Mouse (Mus musculus): ENCODE data around the gene Dpyd. TPM values are rescaled to one million over a fixed set of nuclear protein-coding genes. Genes with fewer than 3 reads are reported as not detected.
A peak's percentile ranks its signal among the peaks of the same experiment; 100 is the strongest.

Dpyd gene
- polyA plus RNA-seq, 1 experiment from 2014 or later = 3.6 TPM

DNA sequence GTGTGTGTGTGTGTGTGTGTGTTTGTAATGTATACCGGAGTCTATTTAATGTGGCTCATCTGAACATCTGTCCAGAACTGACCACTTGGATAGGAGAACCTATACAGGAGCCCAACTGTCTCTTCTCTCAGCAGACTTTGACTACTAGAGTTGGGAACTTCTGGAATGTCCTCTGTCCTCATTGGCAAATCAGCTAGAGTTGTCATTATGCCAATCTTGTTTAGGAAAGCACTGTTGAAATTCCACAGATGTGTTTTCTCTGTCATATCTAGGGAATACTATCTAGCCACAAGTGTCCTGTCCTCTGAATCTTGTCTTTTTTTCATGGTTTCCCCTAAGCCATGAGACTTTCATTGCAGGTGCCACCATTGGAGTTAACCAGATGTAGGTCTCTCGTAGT, 718.7 kb downstream of the Dpyd start:
- Histone ChIP-seq H3K4me1 (replicated peaks; ENCODE audit: control insufficient read depth, insufficient read depth, low read length) (no peaks in the 10 kb centered on the region), H3K9me3 (ENCODE audit: control insufficient read depth, low read length) (no peaks in the 10 kb centered on the region), H3K4me2 (replicated peaks; ENCODE audit: low read depth, low read length) (no peak overlapping the region), H3K27ac (ENCODE audit: low read depth, low read length) (no peak overlapping the region), H3K9ac (ENCODE audit: low read depth, low read length) (no peak overlapping the region), H3K36me3 (ENCODE audit: control insufficient read depth, insufficient read depth, low read length) (no peaks in the 10 kb centered on the region), H3K4me3 (ENCODE audit: low read depth, low read length) (no peak overlapping the region), H3K27me3 (ENCODE audit: control insufficient read depth, insufficient read depth, low read length) (no peaks in the 10 kb centered on the region)
- ATAC-seq (ENCODE audit: low FRiP score) = no peak
- WGBS = 88% methylated on average over 2 of the region's 2 CpGs
- no peak for DNase-seq (ENCODE audit: low spot score)

DNA sequence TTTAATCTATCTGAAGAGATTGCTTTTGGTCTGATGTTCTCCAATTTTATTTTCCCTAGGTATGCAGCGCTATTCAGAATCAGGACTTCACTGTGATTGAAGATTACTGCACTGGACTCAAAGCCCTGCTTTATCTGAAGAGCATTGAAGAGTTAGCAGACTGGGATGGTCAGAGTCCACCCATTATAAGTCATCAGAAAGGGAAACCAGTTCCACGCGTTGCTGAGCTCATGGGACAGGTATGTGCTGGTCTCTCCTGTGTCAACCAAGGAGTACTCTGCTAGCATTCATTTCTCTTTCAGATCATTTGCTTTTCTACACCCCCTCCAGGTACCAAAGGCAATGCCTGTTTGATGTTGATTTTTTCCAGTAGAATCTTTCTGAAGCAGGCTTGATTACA, 752.8 kb downstream of the Dpyd start:
- ATAC-seq (ENCODE audit: low FRiP score) (no peak), DNase-seq (ENCODE audit: low spot score) (no peak)
- Histone ChIP-seq H3K27ac (ENCODE audit: low read depth, low read length) (no peak overlapping the region), H3K4me3 (ENCODE audit: low read depth, low read length) (no peak overlapping the region), H3K27me3 (ENCODE audit: control insufficient read depth, insufficient read depth, low read length) (no peaks in the 10 kb centered on the region), H3K9ac (ENCODE audit: low read depth, low read length) (no peak overlapping the region), H3K9me3 (ENCODE audit: control insufficient read depth, low read length) (no peaks in the 10 kb centered on the region), H3K4me2 (replicated peaks; ENCODE audit: low read depth, low read length) (no peak overlapping the region), H3K36me3 (ENCODE audit: control insufficient read depth, insufficient read depth, low read length) (no peaks in the 10 kb centered on the region), H3K4me1 (replicated peaks; ENCODE audit: control insufficient read depth, insufficient read depth, low read length) (no peaks in the 10 kb centered on the region)
- 88% methylated on average over 3 of the region's 3 CpGs for WGBS

DNA sequence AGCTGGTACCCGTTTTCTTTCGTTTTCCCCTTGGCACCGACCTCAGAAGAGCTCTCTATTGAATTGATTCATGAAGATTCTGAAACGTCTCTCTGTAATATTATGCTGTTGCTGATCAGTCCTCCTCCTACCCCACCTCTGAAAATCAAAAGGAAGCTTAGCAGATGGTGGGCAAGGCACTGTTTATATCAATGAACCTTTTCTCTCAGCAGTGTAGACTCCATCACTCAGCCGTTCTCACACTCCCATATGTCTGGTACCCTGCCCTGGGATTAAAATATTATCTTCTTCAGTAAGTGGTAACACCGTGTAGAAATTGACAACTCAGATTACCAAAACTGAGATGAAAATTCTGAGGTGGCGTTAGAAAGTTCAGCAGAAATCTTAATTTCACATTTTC, 767.1 kb downstream of the Dpyd start:
- no peaks in the 10 kb centered on the region; the same call in 1 of the 2 replicates for H3K4me1 ChIP-seq (replicated peaks; ENCODE audit: control insufficient read depth, insufficient read depth, low read length)
- no peak for DNase-seq (ENCODE audit: low spot score)
- H3K9me3 ChIP-seq (ENCODE audit: control insufficient read depth, low read length) = no peaks in the 10 kb centered on the region
- H3K36me3 ChIP-seq (ENCODE audit: control insufficient read depth, insufficient read depth, low read length) = no peaks in the 10 kb centered on the region
- H3K27ac ChIP-seq (ENCODE audit: low read depth, low read length) = no peak overlapping the region
- ATAC-seq (ENCODE audit: low FRiP score) = no peak
- H3K9ac ChIP-seq (ENCODE audit: low read depth, low read length) = no peak overlapping the region
- no peaks in the 10 kb centered on the region for H3K27me3 ChIP-seq (ENCODE audit: control insufficient read depth, insufficient read depth, low read length)
- H3K4me2 ChIP-seq (replicated peaks; ENCODE audit: low read depth, low read length) = no peak overlapping the region
- WGBS = 78% methylated on average over 7 of the region's 7 CpGs
- no peak overlapping the region for H3K4me3 ChIP-seq (ENCODE audit: low read depth, low read length)

DNA sequence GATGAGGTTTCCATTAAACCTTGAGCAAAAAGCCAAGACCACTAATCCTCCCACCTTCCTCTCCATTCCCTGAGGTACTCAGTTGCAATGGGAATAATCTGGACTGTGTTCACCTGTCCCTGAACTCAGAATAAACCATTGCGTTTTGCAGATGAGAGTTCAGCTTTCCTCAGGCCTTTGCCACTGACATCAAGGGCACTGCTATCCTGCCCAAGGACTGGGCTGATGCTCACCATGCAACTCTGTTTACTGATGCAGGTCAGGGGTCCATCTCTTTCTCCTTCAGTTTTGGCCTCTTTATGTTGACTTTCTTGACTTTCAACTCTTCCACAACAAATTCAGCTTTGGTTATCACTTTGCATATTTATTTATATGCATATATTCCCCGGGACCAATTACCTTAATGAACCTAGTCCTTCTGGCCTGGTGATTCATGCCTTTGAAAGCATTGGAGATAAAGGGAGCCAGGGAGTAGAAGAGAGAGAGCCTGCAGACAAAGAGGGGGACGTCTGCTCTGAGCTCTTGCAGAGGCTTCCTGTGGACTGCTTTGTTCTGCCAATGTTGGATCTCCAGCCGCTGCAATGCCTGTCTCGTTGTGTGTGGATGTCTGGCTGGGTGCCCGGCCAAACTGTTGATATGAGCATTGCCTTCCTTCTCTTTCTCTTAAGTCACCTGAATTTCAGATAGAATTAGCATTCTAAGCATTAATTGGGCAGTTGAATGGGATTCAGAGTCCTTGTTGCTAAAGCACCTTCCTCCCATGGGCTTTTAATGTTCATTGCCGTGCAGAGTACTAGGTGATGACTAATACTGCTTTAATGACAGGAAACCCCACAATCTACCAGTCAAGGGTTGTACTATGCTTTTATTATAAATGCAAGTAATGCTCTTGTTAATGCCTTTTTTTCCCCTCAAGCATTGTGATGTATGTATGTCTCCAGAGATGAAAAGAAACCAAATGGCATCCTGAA, 771.7 kb downstream of the Dpyd start:
- WGBS = 29% methylated on average over 7 of the region's 7 CpGs
- H3K27ac ChIP-seq (ENCODE audit: low read depth, low read length) = no peak overlapping the region
- no peak overlapping the region for H3K4me2 ChIP-seq (replicated peaks; ENCODE audit: low read depth, low read length)
- no peak overlapping the region for H3K4me3 ChIP-seq (ENCODE audit: low read depth, low read length)
- H3K9ac ChIP-seq (ENCODE audit: low read depth, low read length) = no peak overlapping the region
- H3K27me3 ChIP-seq (ENCODE audit: control insufficient read depth, insufficient read depth, low read length) = no peaks in the 10 kb centered on the region
- no peaks in the 10 kb centered on the region for H3K36me3 ChIP-seq (ENCODE audit: control insufficient read depth, insufficient read depth, low read length)
- ATAC-seq (ENCODE audit: low FRiP score) (no peak), DNase-seq (ENCODE audit: low spot score) (no peak)
- H3K4me1 ChIP-seq (replicated peaks; ENCODE audit: control insufficient read depth, insufficient read depth, low read length) = no peaks in the 10 kb centered on the region; the same call in 1 of the 2 replicates
- no peaks in the 10 kb centered on the region for H3K9me3 ChIP-seq (ENCODE audit: control insufficient read depth, low read length)

DNA sequence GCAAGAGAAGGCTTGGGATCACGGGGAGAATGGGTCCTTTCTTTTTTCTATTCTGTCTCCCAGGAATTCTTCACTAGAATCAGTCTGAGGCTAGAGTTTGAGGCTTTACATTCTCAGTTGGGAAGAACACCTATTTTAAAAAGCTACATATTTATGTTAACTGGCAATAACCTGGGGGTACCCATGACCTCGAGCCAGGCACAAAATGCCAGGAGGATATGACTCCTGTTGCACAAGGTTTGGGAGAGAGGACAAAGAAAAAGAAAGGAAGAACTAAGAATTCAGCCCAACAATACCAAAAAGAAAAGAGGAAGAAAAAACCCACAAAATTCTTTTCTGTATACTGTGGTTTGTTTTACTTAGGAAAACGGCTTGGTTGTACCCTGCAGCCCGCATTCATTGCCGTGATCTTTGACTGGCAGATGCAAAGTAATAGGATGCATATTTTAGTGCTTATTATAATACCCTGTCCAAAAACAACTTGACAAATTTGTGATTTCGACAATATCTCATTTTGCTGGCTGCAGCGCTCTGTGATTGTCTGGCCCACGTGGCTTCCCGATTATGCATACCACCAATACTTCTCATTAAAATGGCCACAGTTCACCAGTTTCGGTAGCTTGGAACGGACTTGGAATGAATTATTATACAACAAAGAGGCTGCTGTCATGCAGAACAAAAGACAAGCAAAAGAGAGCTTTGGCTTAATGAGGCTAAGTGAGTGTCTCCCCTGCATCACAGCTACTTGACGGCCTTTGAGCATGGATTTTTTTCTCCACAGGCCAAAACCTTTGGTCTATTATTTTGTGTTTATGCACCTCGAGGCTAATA, 799.8 kb downstream of the Dpyd start:
- 52% methylated on average over 13 of the region's 13 CpGs for WGBS
- no peak overlapping the region for H3K4me2 ChIP-seq (replicated peaks; ENCODE audit: low read depth, low read length)
- no peaks in the 10 kb centered on the region for H3K27me3 ChIP-seq (ENCODE audit: control insufficient read depth, insufficient read depth, low read length)
- no peak overlapping the region for H3K4me3 ChIP-seq (ENCODE audit: low read depth, low read length)
- DNase-seq (ENCODE audit: low spot score) (peak; percentile 58), ATAC-seq (ENCODE audit: low FRiP score) (peak; percentile 93)
- no peak overlapping the region for H3K9ac ChIP-seq (ENCODE audit: low read depth, low read length)
- H3K36me3 ChIP-seq (ENCODE audit: control insufficient read depth, insufficient read depth, low read length) = no peaks in the 10 kb centered on the region
- H3K4me1 ChIP-seq (replicated peaks; ENCODE audit: control insufficient read depth, insufficient read depth, low read length) = no peaks in the 10 kb centered on the region
- H3K9me3 ChIP-seq (ENCODE audit: control insufficient read depth, low read length) = no peaks in the 10 kb centered on the region
- H3K27ac ChIP-seq (ENCODE audit: low read depth, low read length) = 0 out of 2 replicates have a peak overlapping the region, but pooled peaks have one; percentile 33

DNA sequence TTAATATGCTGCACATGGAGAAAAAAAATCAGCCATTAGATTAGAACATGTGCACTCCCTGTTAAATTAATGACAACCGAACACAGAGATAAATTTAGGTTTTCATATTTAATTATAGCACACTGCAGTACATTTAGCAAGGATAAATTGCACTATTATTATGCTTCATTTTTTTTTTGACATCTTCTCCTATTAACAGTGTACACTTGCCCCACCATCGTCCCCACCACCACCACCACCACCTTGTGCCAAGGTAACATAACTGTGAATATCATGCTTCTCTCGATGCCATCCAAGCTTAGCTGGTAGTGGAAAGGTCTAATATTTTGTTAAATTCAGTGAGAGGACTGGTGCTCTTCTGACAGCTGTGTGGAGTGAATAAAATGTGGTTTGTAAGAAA, 800.5 kb downstream of the Dpyd start:
- no peak overlapping the region for H3K4me2 ChIP-seq (replicated peaks; ENCODE audit: low read depth, low read length)
- no peaks in the 10 kb centered on the region for H3K9me3 ChIP-seq (ENCODE audit: control insufficient read depth, low read length)
- H3K9ac ChIP-seq (ENCODE audit: low read depth, low read length) = no peak overlapping the region
- no peaks in the 10 kb centered on the region for H3K27me3 ChIP-seq (ENCODE audit: control insufficient read depth, insufficient read depth, low read length)
- ATAC-seq (ENCODE audit: low FRiP score) (peak; percentile 56), DNase-seq (ENCODE audit: low spot score) (no peak)
- no peak overlapping the region for H3K27ac ChIP-seq (ENCODE audit: low read depth, low read length)
- H3K4me1 ChIP-seq (replicated peaks; ENCODE audit: control insufficient read depth, insufficient read depth, low read length) = no peaks in the 10 kb centered on the region
- 78% methylated on average over 3 of the region's 3 CpGs for WGBS
- H3K4me3 ChIP-seq (ENCODE audit: low read depth, low read length) = no peak overlapping the region
- no peaks in the 10 kb centered on the region for H3K36me3 ChIP-seq (ENCODE audit: control insufficient read depth, insufficient read depth, low read length)

DNA sequence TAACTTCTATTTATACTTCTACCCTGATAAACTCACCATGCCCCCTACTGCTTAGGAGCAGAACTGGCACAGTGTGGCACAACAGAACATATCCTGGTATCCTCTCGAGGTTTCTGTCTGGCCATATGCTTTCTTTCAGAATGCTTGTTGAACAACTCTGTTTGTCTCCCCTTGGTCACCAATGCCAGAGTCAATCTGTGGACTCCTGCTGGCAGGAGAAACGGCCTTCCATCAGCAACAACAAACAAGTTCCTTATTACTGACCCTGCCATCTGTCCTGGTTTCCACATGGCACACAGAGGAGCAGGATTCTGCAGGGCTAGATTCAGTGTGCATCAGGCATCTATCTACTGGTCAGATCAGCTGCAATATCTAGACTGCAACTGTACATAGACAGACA, 807.0 kb downstream of the Dpyd start:
- Histone ChIP-seq H3K27ac (ENCODE audit: low read depth, low read length) (no peak overlapping the region), H3K9ac (ENCODE audit: low read depth, low read length) (no peak overlapping the region), H3K4me1 (replicated peaks; ENCODE audit: control insufficient read depth, insufficient read depth, low read length) (no peaks in the 10 kb centered on the region), H3K27me3 (ENCODE audit: control insufficient read depth, insufficient read depth, low read length) (no peaks in the 10 kb centered on the region), H3K36me3 (ENCODE audit: control insufficient read depth, insufficient read depth, low read length) (no peaks in the 10 kb centered on the region), H3K4me3 (ENCODE audit: low read depth, low read length) (no peak overlapping the region), H3K9me3 (ENCODE audit: control insufficient read depth, low read length) (no peaks in the 10 kb centered on the region), H3K4me2 (replicated peaks; ENCODE audit: low read depth, low read length) (no peak overlapping the region)
- DNase-seq (ENCODE audit: low spot score) (no peak), ATAC-seq (ENCODE audit: low FRiP score) (no peak)
- 54% methylated on average over 2 of the region's 2 CpGs for WGBS

DNA sequence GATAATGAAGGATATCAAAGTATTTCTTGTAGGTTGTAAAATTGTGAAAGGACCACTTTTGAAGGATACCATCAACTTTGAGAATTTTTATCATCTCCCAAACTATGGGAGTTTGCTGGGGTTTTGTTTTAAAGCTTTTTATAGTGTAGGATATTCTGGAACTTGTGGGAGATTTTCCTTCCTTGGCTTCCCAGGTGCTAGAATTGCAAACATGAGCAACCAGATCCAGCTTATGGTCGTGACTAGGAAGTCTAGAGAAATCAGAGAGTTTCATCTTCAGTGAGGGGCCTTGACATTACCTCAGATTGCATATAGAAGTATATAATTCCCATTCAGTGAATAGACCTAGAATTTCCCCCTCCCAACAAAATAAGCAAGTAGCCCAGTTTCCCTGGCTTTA, 819.2 kb downstream of the Dpyd start:
- Histone ChIP-seq H3K9me3 (ENCODE audit: control insufficient read depth, low read length) (no peaks in the 10 kb centered on the region), H3K9ac (ENCODE audit: low read depth, low read length) (no peak overlapping the region), H3K36me3 (ENCODE audit: control insufficient read depth, insufficient read depth, low read length) (no peaks in the 10 kb centered on the region), H3K27me3 (ENCODE audit: control insufficient read depth, insufficient read depth, low read length) (no peaks in the 10 kb centered on the region), H3K4me1 (replicated peaks; ENCODE audit: control insufficient read depth, insufficient read depth, low read length) (no peaks in the 10 kb centered on the region), H3K4me2 (replicated peaks; ENCODE audit: low read depth, low read length) (no peak overlapping the region), H3K27ac (ENCODE audit: low read depth, low read length) (no peak overlapping the region), H3K4me3 (ENCODE audit: low read depth, low read length) (no peak overlapping the region)
- ATAC-seq (ENCODE audit: low FRiP score) = no peak
- WGBS = 79% methylated on average over 1 of the region's 1 CpGs
- no peak for DNase-seq (ENCODE audit: low spot score)

Data from hindbrain, embryonic 11.5 days (tissue).